Mouse (Mus musculus) gastrocnemius, postnatal 36 days (tissue): ENCODE data around the gene Unc50. TPM values are rescaled to one million over a fixed set of nuclear protein-coding genes. Genes with fewer than 3 reads are reported as not detected.
A peak's percentile ranks its signal among the peaks of the same experiment; 100 is the strongest.

Experiments used
- DNase-seq, 2 experiments: peaks; one replicate each; pipeline ENCODE4 v3.0.0; 2022
- intact Hi-C: fragments of 180-260 bp; cut with DNase I; formaldehyde crosslinking; loops from one replicate; pipeline ENCODE4 v1.15.1; 2025
- total RNA-seq, 2 experiments: library from RNA; stranded (reverse); gene quantifications; 2 replicates each; pipeline ENCODE4 v1.2.3; 2021

The Unc50 gene
- total RNA-seq, 2 experiments from 2014 or later, result 12.1 to 12.5 TPM

DNA sequence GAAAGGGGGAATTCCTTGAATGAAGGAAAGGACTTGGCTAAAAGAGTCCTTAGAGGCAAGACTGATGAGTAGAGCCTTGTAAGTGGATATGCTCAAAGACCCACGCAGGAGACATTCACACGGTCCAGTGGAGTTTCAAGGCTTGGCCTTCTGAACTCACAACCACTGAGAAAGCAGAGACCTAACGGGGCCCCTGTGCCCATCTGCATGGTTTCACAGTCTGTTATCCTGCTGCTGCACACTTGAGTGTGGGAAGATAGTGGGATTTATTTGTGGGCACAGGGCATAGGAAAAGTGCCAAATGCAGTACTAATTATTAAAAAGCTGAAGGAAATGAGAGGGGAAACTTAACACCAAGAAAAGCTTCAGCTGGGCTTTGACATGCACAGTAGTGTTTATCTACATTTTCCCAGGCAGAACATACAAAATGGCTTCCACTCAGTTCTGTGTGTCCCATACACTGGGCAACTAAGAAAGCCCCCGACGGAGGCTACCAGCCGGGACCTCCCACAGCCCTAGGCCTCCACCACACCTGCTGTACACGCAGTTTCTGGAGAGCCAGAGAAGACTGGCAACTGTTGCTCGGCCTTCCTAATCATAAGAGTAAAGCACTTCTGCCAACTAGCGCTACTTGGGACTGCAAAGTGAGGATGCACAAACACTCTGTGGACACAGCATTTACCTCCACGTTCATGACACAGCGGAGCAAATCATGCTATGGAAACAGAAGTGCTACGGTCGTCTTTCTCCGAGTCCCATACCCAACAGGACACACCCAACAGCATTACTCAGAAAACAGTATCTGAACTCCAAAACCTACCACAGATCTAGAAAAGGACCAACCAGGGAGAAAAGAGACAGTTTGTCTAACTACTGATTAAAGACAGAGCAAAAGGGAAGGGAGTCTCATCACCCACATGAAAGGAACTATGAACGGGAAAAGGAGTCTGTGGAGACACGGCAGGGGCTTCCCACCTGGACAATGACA lies 13.2 kb downstream of the Unc50 start:
- intact Hi-C loops, result no loop called here

DNA sequence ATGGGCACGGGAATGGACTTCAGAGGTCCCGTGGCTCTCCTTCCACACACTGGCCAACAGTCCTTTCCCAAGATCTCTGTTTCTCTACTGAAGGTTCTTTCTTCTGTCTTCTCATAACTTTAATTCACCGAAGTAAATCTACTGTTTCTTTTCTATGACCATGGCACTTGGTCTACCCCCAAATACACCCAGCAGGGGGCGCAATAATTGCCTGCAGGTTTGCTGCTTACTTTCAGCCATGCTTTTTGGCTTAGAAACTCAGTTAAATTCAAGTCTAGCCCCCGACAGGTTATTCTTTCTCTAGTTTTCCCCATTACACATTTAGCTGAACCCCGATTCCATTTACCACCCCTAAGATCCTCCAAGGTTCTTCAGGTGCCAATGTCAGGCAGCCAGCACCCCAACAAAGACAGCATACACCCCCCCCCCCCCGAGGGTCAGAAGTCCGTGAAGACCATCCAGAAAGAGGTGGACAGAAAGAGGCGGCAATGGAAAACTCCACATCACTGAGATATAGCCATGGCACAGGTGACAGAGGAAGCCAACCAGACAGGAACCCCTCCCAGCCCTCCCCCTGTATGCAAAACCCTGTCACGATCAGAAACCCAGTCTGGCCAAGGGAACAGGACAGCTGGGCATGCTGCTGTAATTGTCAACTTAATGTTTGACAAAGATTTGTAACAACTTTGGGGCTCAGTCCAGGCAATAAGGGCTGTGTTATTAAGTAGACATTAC lies 18.6 kb downstream of the Unc50 start:
- intact Hi-C loops, result loop anchor here (5.0 kb wide), 1 partner anchor 189 kb away; no protein-coding TSS in a partner anchor
- peak in 1 of 2 experiments; percentile 30 for DNase-seq

More for the DNA sequence above, 13.2 kb downstream of the Unc50 start:
- DNase-seq, result no peak

DNA sequence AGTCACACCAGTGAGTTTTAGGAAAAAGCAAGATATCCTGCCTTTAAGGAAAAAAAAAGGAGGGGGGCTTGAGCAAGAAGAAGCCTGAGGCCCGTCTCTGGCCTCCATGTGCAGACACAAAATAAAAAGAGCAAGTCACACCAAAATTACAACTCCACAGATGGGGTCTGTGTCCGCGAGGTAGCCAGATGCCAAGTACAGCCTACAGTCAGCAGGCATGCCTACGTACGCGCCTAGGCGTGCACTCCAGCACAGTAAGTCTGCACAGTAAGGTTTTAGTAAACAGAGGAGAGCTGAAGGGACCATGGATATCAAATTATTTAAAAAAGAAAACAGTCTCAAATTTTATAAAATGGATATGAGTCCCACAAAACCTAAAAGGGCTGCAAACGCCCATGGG lies 21.3 kb downstream of the Unc50 start:
- no peak for DNase-seq
- intact Hi-C loops, result no loop called here

DNA sequence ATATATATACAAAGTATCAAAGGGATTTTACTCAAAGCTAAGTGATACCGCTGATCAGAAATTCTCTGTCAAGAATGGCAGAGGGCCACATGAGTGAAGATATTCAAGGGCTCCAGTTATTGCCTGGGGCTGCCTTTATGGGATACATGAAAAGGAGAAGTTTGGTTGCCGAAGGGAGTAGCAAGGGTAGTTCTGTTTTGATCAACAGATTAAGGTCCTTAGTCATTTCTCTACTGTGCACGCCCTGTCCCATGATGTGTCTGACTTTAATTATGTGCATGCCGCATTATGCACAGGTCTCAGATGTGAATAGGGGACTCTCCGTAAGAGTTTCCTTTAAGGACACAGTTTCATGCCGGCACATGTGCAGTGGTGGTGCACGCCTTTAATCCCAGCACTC lies 27.6 kb downstream of the Unc50 start:
- DNase-seq, result no peak

DNA sequence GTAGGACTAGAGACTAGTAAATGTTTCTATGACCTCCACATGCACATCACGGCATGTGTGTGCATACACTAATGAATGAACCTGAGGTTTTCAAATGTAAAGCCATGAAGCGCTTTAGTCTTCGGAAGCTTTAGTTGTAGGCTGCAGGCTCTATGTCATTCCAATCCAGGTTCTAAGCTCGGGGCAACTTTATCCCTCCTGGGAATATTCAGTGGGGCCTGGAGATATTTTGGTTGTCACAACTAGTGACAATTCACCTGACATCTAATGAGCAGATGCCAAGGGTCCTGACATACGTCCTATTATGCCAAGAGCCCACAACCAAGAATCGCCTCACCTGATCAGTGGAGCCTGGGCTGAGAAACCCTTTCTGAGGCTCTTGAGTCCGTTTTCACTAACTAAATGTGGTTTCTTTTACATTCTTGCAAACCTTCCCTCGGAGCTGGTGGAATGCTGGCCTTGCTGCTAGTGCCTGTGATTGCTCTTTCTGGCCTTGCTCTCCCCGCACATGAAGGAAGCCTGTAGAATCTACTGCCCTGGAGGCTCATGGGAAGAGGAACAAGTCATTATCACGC lies 35.0 kb downstream of the Unc50 start:
- intact Hi-C loops, result no loop called here
- DNase-seq, result no peak

More for the DNA sequence above, 27.6 kb downstream of the Unc50 start:
- intact Hi-C loops, result no loop called here

DNA sequence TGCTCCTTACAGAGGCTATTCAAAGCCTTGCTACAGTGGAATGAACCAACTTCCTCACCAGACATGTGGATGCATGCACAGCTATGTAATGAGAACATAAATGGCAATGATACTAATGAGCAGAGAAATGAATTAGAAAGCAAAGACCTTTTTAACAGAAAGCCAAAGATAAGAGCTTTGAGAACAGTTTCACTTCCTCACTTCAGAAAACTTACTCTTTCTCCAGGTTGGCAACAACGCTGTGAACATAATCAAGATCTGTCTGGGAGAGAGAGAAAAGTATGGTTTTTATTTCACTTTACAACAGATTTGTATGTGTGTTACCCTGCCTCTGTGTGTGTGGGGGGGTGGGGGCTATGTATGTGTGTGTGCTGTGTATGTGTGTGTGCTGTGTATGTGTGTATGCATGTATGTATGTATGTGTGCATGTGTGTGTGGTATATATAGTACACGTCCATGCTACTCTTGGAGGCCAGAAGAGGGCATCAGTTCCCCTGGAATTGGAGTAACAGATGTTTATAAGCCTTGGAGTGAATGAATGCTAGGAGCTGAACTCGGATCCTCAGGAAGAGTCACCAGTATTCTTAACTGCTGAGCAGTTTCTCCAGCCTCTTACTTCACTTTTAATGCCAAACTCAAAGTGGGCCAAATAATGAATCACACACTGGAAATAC lies 36.5 kb downstream of the Unc50 start:
- no peak for DNase-seq
- intact Hi-C loops, result no loop called here

DNA sequence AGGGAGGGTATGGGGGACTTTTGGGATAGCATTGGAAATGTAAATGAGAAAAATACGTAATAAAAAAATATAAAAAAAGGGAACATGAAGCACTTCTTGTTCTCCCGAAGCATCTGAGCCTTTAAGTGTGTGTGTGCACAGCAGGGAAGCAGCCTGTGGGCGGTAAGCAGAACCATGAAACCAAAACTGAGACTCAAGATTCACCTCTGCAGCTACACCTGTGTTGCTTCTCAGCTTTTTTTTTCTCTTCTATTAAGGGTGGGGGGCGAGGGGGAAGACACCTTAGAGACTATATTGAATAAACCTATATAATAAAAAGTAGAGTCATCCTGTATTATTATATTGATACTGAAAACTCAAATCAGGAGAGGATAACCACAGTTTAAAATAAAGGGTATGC lies 37.9 kb downstream of the Unc50 start:
- intact Hi-C loops, result no loop called here
- DNase-seq, result no peak

DNA sequence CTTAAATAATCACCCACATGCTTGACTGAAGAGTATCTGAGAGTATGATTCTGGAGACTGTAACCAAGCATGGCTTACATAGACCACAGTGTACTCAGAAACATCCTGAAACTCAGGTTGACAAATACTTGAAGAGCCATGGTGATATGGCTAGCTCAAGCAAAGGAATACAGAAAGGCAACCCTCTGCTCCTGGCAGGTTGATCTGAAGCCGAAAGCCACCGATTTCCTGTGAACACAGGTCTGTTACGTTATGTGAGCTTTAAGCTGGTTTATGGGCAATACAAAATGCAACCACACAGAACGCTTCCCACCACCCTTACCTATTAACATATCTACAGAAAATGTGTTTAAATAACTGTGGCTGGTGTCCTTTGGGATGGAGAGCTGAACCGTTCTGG lies 39.1 kb downstream of the Unc50 start:
- no peak for DNase-seq

DNA sequence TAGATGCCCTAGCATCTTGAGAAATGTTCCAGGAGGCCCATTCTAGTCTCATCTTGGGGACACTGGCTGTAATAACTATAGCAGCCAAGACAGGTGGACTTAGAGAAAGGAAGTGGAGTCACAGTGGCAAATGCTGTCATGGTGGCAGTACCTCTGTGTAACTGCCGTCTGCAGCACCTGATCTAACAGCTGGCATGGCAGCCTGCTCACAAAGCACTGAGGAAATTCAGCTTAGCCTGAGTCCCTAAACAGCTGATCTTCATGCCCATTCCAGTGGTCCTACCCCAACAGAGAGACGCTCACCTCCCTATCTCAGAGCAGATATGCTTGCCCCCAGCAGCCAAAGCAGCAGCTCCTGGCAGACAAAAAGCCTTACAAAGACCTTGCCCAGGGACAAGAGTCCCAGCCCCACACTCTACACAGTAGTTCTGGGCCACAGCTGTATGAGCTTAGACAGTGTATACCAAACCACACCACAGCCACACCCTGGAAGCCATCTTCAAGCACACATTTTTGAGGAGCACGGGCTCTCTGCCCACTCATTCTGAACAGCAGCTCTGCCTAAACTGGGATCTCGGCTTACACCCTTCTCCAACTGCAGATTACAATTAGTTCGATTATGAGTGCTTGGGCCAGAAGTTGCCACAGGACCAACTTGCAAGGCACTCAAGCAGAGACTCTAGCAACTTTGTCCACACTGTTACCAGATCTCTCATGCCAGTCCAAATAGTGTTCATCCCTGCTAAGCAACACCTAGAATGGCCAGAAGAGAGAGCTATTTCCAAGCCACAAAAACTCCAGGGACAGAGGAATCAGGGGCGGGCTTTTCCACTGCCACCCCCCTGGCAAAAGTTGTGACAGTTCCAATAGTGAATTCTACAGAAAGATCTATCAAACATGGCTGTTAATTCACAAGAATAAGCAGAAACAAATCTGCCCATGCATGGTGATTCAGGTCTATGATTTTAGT lies 41.5 kb downstream of the Unc50 start:
- no peak for DNase-seq
- intact Hi-C loops, result loop anchor here (5.0 kb wide), 1 partner anchor 161 kb away; no protein-coding TSS in a partner anchor

More for the DNA sequence above, 39.1 kb downstream of the Unc50 start:
- intact Hi-C loops, result no loop called here

DNA sequence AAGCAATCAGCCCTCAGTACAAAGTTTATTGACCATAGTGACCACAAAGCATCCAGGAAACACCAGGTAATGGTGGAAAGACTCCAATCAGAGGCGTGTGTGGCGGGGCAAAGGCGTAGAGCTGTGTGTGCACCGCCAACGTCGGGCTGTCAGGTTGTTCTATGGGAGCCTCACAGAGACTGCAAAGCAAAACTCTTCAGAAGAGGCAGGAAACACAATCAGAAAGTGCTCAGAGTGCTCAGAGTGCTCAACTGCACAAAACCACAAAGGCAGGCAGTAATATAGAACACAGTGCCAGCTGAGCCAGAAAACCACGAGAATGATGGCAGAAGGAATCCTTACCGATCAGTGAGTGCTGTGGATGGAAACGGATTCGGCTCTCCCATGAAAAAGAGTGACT lies 43.3 kb downstream of the Unc50 start:
- DNase-seq, result no peak
- intact Hi-C loops, result loop anchor here (5.0 kb wide), 1 partner anchor 159 kb away; no protein-coding TSS in a partner anchor

DNA sequence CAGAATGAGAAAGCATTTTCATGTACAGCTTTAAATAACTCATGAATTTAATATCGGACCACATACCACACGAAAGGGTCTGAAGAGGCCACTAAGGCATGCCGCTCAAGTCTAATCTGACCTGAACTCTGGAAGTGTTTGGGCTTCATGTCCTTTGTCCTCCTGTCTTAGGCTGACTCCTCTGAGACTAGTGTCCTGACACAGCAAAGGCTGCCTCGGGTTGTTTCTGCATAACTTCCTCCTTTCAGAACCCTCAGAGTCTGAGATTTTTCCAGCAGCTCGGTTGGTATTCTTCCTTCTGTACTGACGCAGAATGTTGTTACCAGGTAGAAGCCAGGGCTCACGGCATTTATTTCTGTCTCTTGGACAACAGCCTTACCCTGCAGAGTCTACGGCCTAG lies 44.1 kb downstream of the Unc50 start:
- intact Hi-C loops, result loop anchor here (5.0 kb wide), 1 partner anchor 158 kb away; no protein-coding TSS in a partner anchor
- no peak for DNase-seq

DNA sequence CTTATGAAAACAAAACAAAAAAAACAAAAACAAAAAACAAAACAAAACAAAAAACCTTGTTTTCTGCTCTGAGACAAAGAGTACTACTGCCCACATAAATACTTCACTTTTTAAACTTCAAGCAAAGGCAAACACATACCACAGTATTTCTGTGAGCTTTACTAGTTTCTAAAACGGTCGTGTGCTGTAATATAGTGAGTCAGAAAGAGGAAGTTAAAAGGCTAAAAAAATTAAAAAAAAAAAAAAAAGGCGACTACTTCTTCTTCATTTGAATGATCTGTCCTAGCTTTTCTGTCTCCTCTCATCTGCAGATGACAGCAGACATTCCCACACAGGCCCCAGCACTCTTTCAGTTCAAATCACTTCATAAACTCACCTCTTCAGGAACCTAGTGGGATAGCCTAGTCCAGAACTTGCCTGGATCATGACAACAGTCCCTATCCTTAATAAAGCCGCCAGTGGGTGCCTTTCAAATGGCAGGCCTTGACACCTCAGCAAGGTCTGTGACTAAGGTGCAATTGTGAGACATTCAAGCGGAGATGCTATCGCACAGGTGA lies 44.8 kb downstream of the Unc50 start:
- DNase-seq, result no peak
- intact Hi-C loops, result loop anchor here (5.0 kb wide), 1 partner anchor 158 kb away; no protein-coding TSS in a partner anchor

DNA sequence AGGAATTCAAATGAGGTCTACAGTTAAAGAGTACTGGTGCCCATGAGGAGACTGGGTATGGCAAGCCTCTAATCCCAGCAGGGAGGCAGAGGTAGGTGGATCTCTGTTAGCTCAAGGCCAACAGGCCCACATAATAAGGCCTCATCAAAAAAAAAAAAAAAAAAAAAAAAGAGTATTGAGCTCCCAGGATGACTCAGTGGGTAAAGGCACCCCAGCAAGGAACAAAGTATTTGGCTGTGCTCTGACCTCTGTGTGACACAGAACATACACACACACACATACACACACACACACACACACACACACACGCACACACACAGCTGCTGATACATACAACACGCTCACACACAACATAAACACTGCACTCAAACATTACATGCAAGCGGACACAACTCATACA lies 45.4 kb downstream of the Unc50 start:
- no peak for DNase-seq
- intact Hi-C loops, result no loop called here

DNA sequence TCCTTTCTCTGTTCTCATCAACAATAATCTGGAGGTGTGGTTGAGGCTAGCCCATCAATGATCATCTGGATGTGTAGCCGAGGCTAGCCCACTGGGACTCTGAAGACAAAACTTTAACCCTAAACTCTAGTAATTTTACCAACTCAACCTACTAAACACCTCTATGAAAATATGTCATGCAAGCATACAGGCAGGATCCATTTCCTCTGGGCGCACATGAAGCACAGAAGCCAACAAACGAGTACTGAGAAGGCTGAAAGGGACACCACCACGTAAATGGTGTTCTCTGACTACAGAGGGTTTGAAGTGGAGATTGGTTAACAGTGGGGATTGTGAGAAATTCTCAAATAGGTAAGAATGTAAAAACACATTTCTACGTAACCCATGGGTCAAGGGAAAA lies 47.3 kb downstream of the Unc50 start:
- DNase-seq, result no peak
- intact Hi-C loops, result no loop called here

DNA sequence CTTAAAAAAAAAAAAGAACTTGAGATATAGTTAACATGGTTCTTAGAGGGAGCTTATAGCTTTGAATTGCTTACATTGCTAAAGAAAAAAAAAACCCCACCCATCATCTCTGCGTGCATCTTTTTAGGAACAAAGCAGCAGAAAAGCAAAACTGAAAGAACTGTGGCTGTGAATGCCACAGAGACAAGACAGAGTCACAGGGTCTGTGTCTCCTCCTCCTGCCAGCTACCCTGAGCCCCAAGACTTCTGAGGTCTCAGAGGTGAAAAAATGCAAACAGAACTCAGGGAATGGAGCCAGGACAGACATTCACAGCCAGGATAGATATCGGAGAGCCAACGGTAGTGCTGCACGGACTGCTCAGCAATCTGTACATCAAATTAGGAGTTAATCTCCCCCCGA lies 48.0 kb downstream of the Unc50 start:
- DNase-seq, result no peak
- intact Hi-C loops, result no loop called here

DNA sequence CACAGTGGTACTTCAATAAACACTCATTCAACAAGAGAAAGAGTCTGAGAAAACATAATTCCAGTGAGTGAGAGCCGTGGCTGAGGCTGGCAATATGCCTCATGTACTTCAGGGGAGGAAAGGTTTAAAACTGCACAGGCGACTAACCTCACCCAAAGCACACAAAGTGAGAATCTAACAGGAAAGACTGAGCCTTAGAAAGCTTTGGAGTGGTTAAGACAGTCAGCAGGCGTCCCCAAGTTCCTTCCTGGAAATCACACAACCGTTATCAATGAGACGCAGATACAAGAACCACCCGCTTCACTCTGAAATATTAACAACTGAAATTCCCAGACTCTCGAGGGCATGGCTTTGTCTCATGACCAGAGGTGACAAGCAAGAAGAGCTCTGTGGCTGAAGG lies 48.5 kb downstream of the Unc50 start:
- intact Hi-C loops, result no loop called here

DNA sequence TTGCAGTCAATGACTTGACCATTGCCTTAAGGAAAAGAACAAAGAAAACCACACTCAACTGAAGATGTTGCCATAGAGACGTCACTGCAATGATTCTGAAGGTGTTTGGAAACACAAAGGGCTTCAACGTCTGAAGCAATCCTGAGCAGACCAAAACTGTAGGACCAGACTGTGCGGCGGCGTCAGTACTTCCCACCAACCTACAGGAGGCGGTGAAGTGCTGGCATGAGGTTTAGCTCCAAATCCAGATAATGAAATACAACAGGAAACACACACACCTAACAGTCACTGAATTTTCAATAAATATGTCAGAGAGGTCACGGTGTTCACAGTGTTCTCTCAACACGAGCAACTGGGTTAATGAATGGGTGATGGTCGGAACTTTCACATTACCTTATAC lies 49.1 kb downstream of the Unc50 start:
- no peak for DNase-seq
- intact Hi-C loops, result no loop called here

More for the DNA sequence above, 48.5 kb downstream of the Unc50 start:
- no peak for DNase-seq

DNA sequence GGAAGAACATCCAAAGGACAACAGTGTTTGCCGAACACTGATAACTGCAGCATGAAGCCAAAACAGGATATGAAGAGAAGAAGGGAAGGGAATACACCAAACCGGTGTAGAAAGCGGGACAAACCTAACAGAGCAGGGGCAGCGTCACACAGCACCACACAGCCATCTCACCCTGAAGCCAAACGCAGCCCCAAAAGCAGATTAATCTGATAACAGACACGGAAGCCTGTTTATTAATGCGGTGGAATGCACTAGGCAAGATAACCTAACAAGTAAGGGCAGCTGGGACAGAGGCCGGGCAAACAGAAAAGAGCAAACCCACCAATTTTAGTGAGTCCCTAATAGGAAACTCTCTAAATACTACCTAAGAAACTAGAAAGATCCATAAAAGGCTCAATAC lies 49.8 kb downstream of the Unc50 start:
- intact Hi-C loops, result no loop called here
- no peak for DNase-seq

DNA sequence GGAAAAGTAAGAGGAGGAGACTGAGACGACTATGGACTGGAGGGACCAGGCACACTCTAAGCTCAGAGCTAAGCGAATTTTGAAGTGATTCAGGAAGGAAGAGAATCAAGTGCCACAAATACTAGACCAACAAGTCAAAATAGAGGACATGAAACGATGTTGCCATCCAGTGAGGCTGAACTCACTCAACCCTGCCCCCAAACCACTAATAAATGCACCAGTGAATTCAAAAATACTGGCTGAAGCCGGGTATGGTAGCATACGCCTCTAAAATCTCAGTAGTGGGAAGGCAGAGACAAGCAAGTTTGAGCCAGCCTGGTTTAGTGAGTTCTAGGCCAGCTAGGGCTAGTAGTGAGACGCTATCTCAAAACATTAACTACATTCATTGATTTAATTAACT lies 50.8 kb downstream of the Unc50 start:
- no peak for DNase-seq
- intact Hi-C loops, result no loop called here
